Mouse (Mus musculus) urinary bladder, postnatal 4 days (tissue): ENCODE measurements around the gene Bend3.

Experiments
- DNase-seq, 2 experiments: peaks; one replicate each; pipeline ENCODE4 v3.0.0; 2021 to 2022; ENCODE audit warnings: low spot score in 2 of 2

The Bend3 gene

DNA sequence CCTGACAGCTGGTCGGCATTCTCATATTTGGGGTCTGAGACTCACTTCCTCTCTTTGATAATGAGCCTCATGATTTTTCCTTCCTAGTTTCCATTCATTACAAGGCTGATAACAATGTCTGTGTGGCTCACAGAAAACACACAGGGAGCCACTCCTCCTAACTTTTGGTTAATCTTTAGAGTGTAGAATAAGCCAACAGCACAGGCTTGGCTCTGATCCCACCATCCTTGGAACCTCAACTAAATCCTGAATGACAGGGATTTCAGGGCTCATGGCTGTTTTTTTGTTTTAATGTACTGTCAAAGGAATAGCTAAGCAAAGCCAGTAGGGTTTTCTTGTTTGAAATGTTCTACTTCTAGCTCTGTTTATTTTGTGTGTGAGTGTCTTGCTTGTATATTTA lies 55.8 kb downstream of the Bend3 start:
- no peak for DNase-seq

DNA sequence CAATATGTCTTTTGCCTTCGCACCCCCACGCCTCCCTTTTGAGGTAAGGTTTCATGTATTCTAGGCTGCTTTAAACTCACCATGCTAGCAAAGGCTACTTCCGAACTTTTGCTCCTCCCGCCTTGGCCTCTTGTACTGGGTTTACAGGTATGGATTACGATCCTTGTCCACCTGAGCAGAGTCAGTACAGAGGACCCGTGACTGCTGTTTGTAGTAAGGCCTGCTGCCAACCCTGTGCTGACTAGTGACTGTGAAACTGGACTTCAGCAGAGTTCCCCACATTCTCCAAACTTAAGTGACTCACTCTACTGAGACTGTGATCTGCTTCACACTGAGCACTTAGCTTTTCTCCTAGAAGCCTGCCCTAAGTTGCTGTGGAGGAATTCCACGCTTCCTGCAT lies 59.0 kb downstream of the Bend3 start:
- no peak for DNase-seq

DNA sequence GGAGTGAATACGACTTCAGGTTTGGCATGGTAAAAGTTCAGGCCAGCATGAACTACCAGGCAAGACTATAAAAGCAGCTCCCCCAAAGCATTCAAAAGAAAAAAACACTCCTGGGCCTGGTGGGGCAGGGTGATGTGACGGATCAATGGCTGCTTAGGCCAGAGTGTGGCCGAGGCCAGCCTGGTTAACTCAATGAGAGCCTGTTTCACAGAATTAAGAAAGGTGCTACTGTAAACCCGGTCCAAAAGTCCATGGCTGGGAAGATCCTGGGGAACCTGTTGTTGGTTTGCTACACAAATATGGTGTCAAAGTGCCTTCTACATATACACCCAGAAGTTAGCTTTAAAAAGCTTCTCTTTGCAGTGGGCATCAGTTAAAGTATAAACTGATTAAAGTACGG lies 60.2 kb downstream of the Bend3 start:
- DNase-seq, result no peak

DNA sequence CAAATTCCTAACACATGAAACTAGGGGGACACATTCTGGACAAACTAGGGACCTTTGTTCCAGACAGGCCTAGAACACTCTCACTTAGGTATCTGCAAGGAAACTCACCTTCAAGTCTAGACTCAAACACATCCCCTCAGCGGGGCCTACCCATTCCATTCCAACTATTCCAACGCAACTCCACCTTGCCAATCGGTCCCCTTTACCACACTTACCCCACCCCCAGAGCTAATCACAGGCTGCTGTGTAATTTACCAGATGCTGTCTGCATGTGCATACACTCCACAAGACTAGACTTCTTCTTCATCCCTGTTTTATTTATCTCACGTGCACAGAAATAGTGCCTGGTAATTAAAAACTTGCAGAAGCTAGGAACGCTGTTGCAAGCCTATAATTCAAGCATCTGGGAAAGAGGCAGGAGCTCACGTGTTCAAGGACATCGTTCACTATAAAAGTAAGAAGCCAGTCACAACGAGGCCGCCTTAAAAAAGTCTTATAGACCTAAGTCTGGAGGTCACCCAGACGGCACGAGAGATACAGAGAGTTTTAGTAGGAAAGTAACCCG lies 61.2 kb downstream of the Bend3 start:
- no peak for DNase-seq

DNA sequence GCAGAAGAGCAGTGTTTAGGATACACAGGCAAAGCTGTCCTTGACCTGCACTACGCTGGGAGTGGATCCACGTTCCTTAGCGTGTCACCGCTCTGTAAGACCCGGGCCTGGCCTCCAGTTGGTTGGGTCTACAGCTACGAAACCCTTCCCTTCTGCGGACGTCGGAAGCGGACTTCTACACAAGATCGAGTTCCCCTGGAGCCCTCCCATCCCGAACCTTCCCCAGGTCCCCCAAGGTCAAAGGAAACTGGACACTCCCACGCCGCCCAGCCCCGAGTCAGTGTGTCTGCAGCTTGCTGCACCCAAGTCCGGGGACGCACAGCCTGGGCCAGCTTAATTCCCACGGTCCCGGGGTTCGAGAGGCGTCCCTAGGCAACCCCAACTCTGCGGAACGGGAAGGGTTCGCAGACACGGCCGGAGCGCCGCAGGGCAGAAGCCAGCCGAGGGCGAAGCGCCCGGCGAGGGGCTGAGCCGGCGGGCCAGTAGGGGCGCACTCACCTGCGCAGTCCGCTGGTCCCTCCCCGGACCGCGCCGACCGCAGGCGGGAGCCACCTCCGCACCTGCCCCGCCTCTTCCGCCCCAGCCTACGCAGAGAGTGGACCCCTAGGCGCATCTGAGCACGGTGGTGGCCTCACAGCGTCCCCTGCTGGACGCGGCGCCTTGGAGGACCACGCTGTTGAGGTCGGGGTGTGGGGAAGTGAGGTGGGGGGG lies 62.0 kb downstream of the Bend3 start, which contains the start of gene 1700021F05Rik:
1700021F05Rik (minus strand) TSS at position 553 of the 711 bp plus-strand sequence.
- DNase-seq, result peak; percentile 95 to 96

DNA sequence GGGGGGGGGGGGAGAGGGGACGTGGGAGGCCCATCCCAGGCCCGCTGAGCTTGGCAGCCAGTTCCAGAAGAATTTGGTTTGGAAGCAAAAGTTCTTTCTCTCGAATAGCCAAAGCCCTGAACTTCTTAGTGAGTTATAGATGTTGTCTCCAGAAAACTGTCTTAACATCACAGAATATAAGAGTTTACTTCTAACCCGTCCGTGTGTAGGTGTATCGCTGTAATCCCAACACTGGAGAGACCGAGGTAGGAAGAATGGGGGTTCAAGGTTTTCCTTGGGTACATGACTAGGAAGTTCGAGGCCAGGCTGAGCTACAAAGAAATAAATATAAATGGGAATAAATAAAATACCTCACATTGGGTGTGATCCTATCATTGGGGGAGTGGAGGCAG lies 62.5 kb downstream of the Bend3 start:
- no peak for DNase-seq

DNA sequence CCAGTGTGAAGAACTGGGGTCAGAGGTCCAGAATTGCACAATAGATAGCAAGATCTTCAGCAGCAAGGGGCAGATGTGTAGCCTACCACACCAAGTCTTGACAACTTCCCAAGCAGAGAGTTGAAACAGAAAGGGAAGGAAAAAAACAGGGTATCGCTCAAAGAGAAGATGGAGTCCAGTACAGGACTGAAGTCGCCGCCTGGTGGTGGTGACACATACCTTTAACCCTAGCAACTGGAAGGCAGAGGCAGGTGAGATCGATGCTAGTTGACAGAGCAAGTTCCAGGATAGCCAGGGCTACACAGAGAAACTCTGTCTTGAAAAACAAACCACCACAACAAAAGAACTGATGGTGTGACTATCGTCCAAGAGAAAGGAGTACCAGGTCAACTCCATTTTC lies 70.8 kb downstream of the Bend3 start:
- no peak for DNase-seq

DNA sequence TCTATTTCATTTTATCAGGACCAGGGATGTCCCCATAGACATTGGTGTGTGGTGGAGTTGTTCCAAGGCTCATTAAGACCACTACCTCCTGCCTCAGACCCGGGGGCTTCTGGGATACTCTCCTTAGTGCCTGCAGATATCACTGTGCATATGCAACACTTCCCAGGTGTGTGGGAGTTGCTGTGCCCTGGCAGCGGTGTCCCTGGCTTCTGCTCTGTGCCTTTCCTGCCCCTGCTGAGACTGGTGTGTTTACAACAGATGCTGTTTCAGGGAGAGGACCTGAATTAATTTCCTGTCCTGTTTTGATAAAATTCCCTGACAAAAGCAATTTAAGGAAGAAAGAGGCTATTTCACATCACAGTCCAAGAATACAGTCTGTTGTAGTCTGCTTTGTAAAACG lies 72.3 kb downstream of the Bend3 start:
- DNase-seq, result no peak

DNA sequence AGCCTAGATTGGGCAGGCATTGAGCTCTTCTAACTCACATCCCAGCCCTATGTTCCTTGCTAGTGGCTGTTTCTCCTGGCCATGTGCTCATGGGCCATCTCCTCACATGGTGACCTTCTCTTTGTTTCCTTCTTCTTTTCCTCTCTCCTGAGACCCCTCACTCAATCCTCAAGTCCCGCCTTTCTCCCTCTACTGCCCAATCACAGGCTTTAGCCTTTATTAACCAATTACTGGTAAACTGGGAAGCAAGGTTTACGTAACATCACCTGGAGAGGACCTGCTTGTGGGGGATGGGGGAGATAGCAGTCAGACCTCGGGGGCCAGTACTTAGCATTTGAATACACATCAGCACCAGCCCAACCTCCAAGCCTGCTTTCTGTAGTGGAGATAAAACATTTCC lies 72.8 kb downstream of the Bend3 start:
- DNase-seq, result no peak

DNA sequence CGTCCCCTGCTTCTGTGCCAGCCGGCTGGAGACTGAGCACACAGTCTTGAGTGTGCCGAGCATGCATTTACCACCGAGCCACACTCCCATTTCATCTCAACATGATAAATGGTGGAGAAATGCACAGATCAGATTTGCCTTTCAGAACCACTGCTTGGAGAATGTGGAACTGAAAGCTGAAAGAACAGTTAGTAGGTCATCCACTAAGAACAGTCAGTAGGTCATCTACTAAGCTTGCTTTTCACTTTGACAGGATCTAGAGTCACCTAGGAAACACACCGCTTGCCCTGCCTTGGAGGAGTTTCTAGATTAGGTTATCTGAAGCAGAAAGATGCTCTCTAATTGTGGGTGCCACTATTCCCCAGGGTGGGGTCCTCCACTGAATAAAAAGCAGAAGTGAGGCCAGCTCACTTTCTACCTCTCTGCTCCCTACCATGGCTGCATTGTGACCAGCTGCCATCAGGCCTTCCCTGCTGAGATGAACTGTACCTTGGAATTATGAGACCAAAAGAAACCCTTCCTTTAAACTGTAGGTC lies 79.1 kb downstream of the Bend3 start:
- no peak for DNase-seq

DNA sequence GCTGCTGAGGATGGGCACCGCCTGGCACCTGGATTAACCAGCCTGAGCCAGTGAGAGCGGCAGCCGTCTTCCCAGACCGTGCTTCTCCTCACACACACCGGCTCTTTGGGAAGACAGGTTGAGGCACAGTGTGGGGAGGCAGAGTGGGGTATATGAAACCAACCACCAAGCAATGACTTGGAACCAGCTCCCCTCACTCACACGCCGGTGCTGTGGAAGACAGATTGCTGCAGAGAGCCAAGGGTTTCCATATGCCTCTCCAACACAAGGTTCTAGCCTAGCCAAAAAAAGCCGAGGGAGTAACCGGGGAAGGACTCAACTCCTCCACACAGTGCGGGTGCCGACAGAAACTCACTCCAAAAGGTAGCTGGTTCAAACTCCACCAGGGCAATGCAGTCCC lies 80.7 kb downstream of the Bend3 start:
- DNase-seq, result no peak

DNA sequence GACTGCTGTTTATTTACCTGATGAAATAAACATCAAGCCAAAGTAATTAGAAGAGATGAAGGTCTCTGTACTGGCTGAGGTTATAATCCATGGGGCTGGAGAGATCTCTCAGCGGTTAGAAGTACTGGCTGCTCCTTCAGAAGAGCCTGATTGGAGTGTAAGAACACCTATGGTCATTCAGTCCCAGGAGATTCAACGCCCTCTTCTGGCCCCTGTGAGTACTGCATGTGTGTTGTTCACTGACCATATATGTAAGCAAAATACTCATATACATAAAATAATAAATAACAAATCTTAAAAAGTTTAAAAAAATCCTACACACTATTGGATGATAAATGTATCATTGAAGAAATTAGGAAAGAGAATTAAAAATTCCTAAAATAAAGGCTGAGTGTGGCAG lies 82.1 kb downstream of the Bend3 start:
- no peak for DNase-seq

DNA sequence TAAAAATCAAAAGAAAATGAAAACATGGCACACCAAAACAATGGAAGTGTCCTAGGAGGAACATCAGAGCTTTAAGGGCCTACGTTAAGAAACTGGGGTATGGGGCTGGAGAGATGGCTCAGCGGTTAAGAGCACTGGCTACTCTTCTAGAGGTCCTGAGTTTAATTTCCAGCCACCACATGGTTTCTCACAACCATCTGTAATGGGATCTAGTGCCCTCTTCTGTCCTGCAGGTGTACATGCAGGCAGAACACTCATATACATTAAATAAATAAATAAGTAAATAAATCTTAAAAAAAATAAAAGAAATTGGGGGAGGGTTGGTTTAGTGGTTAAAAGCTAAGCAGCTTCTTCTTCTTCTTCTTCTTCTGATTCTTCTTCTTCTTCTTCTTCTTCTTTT lies 82.7 kb downstream of the Bend3 start:
- DNase-seq, result no peak
